Mouse (Mus musculus): ENCODE results near the gene Hist2h2ac.
A peak's percentile ranks its signal among the peaks of the same experiment; 100 is the strongest.
"Not testable (repeated sequence)": the region's sequence is repeated elsewhere in the genome, so short reads cannot be mapped to it uniquely, and the experiment has no call there.

Gene Hist2h2ac

GRCm38 (mm10) chr3:96220765-96221639 is at the start of gene Hist2h2ac, which contains the start of gene Hist2h2be:
Gene Hist2h2ac (minus strand): TSS chr3:96220880.
Gene Hist2h2be (plus strand): TSS chr3:96221119.
- peak; percentile 94 for DNase-seq

GRCm38 (mm10) chr3:96269511-96270474 is 49.1 kb upstream of the Hist2h2ac start, which contains the start of gene Hist2h2bb:
Gene Hist2h2bb (plus strand): TSS chr3:96269752.
- DNase-seq = peak; percentile 98

- DNase-seq = not testable (repeated sequence)
Observed at GRCm38 (mm10) chr3:96268776-96269378, 48.2 kb upstream of the Hist2h2ac start.

DNA sequence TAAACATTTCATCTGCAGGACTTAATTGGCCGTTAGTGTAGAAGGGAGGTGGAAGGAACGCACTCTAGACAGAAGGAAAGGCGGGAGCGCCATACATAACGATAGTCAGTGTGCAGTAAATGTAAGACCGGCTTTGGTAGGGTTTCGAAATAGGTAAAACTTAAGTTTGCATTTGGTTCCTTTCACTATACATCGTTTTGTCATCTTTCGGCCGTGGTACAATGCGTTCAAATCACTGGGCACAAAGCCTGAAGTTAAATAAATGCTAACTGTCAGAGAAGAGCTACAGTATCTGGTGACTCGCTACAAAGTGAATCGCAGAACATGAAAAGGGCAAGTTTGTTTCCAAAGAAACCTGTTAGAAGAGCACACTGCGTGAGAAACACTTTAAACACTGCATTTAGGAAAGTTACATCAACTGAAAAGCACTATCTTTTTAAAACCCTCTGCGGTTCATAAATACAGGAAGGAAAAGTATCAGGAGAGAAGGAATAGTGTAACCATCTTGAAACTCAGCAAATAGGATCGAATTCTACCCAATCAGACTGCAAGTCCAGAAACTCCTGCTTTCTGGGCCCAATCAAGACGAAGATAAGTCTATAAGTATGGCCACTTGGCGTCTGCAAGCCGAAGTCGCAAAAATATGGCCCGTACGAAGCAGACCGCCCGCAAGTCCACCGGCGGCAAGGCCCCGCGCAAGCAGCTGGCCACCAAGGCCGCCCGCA is 47.5 kb upstream of the Hist2h2ac start, which contains the start of gene Hist2h3b:
Gene Hist2h3b (plus strand): TSS at position 604 of the 725 bp plus-strand sequence.
- peak; percentile 91 for DNase-seq

GRCm38 (mm10) chr3:96267541-96267940 is 46.9 kb upstream of the Hist2h2ac start:
- no peak for DNase-seq

DNA sequence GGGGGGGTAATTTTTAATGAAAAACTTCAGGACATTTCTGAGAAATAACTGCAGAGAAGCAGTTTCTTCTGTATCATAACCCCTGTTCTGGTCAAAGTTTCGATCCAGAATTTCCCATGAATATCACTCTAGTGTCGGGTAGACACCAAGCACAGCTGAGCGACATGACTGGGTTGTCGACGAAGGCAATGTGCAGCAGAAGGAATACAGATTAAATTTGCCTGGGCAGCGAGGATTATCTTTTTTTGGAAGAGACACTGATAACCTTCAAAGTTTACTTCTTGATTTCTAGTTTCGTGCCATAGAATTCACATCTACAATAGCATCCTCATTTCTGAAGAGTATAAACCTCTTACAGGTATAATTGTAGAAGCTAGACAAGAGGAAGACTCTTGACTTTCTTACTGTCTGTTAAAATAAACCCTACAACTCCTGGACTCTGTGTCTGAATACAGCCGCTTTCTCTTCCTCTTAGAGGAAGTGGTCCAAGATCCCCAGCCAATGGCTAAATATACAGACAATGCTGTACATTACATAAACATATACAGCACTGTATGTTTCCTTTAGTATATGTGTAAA is 45.5 kb upstream of the Hist2h2ac start:
- no peak for DNase-seq

DNA sequence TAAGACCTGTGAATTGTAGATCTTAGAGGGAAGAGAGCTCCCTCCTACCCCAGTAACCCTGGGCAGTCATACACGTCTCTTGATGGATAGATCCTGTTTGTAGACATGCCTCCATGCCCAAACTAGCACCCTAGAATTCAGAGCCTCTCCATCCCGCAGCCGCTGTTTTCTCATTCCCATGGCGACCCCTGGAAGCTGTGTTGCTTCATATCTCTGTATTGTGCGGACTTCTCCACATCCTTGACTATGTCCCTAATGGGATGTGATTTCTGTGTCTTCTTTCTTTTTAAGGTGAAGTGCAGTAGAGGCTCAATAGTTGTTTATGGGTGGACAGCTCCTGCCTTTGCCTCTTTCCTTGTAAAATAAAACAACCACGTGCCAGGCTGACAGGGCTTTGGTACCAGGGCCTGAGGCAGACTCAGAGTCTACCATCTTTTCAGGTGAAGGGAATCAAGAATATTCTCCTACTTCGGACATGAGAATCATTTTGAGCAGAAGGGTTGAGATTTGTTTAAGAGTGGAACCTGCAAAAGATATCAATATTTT is 43.8 kb upstream of the Hist2h2ac start:
- DNase-seq = no peak

GRCm38 (mm10) chr3:96263558-96264403 is 43.1 kb upstream of the Hist2h2ac start:
- peak; percentile 69 for DNase-seq

DNA sequence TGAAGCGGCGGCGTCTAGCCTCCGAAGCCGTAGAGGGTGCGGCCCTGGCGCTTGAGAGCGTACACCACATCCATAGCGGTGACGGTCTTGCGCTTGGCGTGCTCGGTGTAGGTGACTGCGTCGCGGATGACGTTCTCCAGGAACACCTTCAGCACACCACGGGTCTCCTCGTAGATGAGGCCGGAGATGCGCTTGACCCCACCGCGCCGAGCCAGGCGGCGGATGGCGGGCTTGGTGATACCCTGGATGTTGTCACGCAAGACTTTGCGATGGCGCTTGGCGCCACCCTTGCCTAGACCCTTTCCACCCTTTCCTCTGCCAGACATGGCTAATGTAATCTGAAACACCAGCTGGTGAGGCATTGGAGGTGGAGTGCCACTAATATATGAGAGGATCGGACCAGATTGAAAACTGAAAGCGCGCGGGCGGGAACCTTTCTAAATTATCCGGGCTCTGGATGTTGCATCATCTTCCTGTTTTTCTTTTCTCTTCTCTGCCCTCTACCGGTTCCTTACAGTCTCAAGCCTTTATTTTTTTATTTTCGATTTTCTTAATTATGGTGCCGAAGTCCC is 42.4 kb upstream of the Hist2h2ac start, which contains the start of gene Hist2h4:
Gene Hist2h4 (minus strand): TSS at position 333 of the 572 bp plus-strand sequence.
- peak; percentile 95 for DNase-seq

DNA sequence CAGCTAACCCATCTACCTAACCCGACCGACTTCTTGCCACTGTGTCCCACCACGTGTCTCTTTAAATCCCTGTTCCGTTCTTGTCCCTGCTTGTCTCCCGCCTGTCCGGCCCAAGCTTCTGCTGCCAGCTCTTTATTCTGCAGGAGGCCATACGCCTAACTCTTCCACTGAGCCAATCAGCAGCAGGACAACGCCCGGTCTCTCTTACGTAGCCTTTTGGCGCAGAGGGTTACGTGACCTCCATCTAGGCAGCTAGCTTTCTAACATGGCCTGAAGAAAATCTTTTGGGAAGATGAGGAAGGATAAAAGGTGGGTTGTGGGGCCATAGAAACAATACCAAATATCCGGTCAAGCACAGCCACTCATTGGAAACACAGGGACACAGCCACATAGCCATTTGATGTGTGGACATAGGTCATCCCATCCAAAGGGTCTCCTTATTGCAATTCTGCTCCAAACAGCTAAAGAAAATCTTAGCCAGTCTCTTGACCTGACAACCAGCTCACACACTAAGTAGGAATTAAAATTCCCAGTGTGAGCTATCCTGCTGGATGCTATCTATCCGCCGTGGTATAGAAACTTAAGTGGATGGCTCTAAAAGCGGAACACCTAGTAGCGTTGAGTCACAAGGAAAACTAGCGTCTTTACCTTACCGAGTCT is 41.7 kb upstream of the Hist2h2ac start:
- DNase-seq = peak; percentile 90

DNA sequence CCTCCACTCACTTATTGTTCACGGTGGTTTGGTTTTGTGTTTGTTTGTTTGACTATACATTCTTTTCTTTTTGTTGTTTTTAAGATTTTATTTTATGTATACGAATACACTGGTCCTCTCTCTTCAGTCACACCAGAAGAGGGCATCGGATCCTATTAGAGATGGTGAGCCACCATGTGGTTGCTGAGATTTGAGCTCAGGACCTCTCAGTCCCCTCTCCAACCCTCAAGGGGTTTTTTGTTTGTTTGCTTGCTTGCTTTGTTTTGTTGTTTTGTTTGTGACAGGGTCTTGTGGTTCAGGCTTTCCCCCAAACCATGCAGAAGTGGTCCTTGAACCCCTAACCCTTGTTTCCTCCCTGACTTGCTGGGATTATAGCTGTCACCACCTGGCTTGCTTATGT is 40.9 kb upstream of the Hist2h2ac start:
- no peak for DNase-seq

DNA sequence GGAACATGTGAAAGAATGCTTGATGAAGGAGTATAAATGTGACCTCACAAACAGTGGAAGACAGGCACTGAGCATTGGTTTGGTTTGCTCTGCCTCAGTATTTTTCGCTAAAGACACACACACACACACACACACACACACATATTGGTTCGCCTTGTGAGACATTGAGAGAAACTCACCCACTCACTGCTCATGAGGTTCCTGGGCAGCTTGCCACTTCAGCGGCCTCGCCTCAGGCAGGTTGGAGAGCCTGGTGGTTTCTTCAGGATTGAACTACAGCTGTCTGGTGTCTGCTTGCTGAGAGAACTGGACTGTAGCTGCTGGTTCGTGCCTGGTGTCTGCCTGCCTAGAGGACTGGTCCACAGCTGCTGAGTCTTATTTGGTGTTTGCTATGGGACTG is 39.5 kb upstream of the Hist2h2ac start:
- no peak for DNase-seq

GRCm38 (mm10) chr3:96257190-96257589 is 36.5 kb upstream of the Hist2h2ac start:
- DNase-seq = no peak

GRCm38 (mm10) chr3:96255926-96256593 is 35.4 kb upstream of the Hist2h2ac start:
- DNase-seq = no peak

GRCm38 (mm10) chr3:96254683-96255355 is 34.1 kb upstream of the Hist2h2ac start:
- DNase-seq = peak; percentile 68

- no peak for DNase-seq
Observed at GRCm38 (mm10) chr3:96251787-96252186, 31.1 kb upstream of the Hist2h2ac start.

GRCm38 (mm10) chr3:96250890-96251289 is 30.2 kb upstream of the Hist2h2ac start:
- no peak for DNase-seq

- no peak for DNase-seq
Observed at GRCm38 (mm10) chr3:96249034-96249345, 28.3 kb upstream of the Hist2h2ac start.

Measured in embryo, embryonic 11 days (tissue).